Mouse (Mus musculus): ENCODE measurements at regions not wholly inside any gene's neighbourhood (a gene's known extent, or its start where the extent isn't known, plus 50 kb on each side); places are given as distances from the start of the nearest gene placed in this dataset.

DNA sequence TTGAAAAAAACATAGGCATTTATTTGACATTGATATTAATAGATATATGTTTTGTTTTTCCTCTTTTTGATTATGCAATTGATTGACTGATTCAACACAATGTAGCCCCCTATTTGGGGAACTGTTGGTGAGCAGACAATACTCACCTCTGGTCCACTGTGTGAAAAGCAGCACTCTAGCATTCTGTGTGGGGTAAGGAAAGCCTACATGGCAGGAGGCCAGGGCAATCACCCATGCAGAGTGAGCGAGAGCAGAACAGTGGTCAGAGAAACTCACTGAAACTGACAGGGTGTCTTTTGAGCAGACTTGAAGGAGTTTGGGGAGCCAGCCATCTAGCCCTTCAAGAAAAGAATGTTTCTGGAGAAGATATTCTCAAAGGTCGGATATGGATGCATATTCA lies 73.2 kb upstream of the Azi2 start:
- H3K36me3 ChIP-seq (ENCODE audit: control insufficient read depth, insufficient read depth) = no peaks in the 10 kb centered on the region
- no peak overlapping the region for H3ac ChIP-seq (ENCODE audit: control insufficient read depth, insufficient read length, low read depth)
- H3K79me3 ChIP-seq (ENCODE audit: low read depth) = no peaks in the 10 kb centered on the region
- TF ChIP-seq CTCF (IDR thresholded peaks at IDR 0.05; ENCODE audit: control insufficient read depth, insufficient read depth, insufficient read length) = no peak
- TF ChIP-seq MYOD1 (IDR thresholded peaks at IDR 0.05; ENCODE audit: control insufficient read depth, insufficient read length, low read depth) = no peak
- no peak for TF ChIP-seq MYOG (IDR thresholded peaks at IDR 0.05; ENCODE audit: control insufficient read depth, extremely low read depth, insufficient read length)
- TF ChIP-seq FOSL1 (IDR thresholded peaks at IDR 0.05; ENCODE audit: insufficient read depth, low read length, poor library complexity, severe bottlenecking) = no peak
- no peaks in the 10 kb centered on the region for H3K27me3 ChIP-seq (ENCODE audit: control insufficient read depth, insufficient read depth, insufficient read length)
- no peaks in the 10 kb centered on the region for H3K79me2 ChIP-seq (ENCODE audit: control insufficient read depth, insufficient read depth)
- no peak overlapping the region for H3K4me3 ChIP-seq (ENCODE audit: insufficient read depth, poor library complexity, severe bottlenecking)

DNA sequence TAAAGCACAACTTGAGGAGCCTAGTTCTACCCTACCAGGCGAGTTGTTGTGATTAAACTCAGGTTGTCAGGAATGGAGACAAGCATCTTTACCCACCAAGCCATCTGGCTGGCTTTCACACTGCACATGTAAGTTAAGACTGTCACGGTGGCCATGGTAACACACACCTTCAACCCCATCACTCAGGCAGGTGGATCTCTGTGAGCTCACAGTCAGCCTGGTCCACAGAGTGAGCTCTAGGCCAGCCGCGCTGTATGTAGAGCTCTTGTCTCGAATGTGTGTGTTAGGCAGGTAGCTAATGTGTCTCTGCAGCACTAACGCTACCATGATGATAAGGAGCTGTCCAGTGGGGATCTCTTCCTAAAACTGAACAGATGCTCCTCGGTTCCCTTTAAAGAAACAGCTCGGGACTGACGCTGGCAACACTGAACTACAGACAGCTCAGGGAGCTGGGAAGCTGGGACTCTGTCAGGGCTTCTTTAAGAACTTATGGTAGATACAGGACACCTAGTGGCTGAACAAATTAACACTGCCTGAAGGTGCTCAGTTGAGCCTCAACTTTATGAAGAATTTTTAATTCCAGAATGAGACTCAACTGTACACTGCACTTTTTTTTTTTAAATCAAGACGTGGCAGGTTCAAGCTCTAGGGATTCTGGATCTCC lies 73.8 kb upstream of the Azi2 start:
- no peaks in the 10 kb centered on the region for H3K79me2 ChIP-seq (ENCODE audit: control insufficient read depth, insufficient read depth)
- H3K4me3 ChIP-seq (ENCODE audit: insufficient read depth, poor library complexity, severe bottlenecking) = no peak overlapping the region
- TF ChIP-seq USF1 (IDR thresholded peaks at IDR 0.05; ENCODE audit: low read depth) = no peak
- no peak for TF ChIP-seq CTCF (IDR thresholded peaks at IDR 0.05; ENCODE audit: control insufficient read depth, insufficient read depth, insufficient read length)
- TF ChIP-seq CEBPB (IDR thresholded peaks at IDR 0.05; ENCODE audit: low read depth) = no peak
- no peak for TF ChIP-seq MYOD1 (IDR thresholded peaks at IDR 0.05; ENCODE audit: control insufficient read depth, insufficient read length, low read depth)
- H3ac ChIP-seq (ENCODE audit: control insufficient read depth, insufficient read length, low read depth) = no peak overlapping the region
- H3K79me3 ChIP-seq (ENCODE audit: low read depth) = no peaks in the 10 kb centered on the region
- no peaks in the 10 kb centered on the region for H3K36me3 ChIP-seq (ENCODE audit: control insufficient read depth, insufficient read depth)
- no peaks in the 10 kb centered on the region for H3K27me3 ChIP-seq (ENCODE audit: control insufficient read depth, insufficient read depth, insufficient read length)

DNA sequence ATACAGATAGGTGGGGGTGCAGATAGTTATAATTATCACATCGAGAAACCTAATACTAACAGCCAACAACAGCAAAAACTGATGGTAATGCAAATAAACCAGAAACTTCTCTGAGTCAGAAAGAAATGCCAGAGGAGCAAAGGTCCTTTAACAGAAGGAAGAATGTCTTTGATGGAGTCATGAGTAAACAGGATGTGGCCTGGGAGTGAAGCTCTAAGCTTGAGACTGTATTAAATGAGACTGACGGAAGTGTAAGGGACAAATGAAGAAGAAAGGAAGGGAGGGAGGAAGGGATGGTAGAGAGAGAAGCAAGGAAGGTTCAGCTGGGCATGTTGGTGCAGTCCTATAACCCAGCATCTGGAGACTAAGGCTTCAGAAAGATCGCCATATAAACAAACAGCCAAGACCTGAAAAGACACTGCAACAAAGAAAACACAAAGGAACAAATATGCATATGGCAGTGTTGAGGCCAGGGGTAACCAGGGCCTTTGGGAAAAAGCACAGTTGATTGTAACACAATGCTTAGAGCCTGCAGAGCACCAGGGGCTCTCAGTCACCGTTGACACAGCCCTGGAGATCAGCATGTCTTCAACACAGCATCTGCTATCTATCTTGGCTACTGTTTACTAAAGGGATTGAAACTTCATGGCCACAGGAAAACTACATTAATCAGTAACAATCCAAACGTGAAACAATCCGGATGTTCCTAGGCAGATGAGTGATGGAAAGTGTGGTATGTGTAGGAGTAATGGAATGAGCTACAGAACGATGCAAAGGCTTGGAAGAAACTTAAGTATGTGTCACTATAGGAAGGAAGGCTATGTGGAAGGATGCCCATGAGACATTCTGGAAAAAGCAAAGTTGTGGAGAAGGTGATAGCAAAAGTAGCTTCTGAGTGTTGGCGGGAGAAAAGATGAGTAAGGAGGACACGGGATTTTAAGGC lies 77.9 kb upstream of the Azi2 start:
- Histone ChIP-seq H3K79me2 (ENCODE audit: control insufficient read depth, insufficient read depth) (no peaks in the 10 kb centered on the region), H3K79me3 (ENCODE audit: low read depth) (no peaks in the 10 kb centered on the region), H3ac (ENCODE audit: control insufficient read depth, insufficient read length, low read depth) (no peak overlapping the region), H3K4me3 (ENCODE audit: insufficient read depth, poor library complexity, severe bottlenecking) (no peak overlapping the region), H3K36me3 (ENCODE audit: control insufficient read depth, insufficient read depth) (no peaks in the 10 kb centered on the region), H3K27me3 (ENCODE audit: control insufficient read depth, insufficient read depth, insufficient read length) (no peaks in the 10 kb centered on the region)
- TF ChIP-seq CEBPB (IDR thresholded peaks at IDR 0.05; ENCODE audit: low read depth) (no peak), FOSL1 (IDR thresholded peaks at IDR 0.05; ENCODE audit: insufficient read depth, low read length, poor library complexity, severe bottlenecking) (no peak)

DNA sequence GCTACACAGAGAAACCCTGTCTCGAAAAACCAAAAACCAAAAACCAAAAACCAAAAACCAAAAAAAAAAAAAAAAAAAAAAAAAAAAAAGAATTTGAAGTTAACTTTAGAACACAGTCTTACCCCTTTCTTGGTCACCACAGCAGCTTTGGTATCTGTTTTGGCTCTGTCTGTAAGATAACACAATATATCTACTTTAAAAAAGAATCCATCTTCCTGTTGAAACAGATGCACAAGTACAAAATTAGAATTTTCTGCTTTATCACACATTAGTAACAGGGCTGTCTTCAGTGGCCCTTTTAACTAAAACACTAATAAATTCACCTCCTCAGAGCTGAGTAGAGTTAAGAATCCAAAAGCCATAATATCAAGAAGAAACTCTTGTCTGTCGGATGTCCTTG lies 80.5 kb upstream of the Azi2 start:
- TF ChIP-seq MYOG (IDR thresholded peaks at IDR 0.05; ENCODE audit: control insufficient read depth, extremely low read depth, insufficient read length) (no peak), FOSL1 (IDR thresholded peaks at IDR 0.05; ENCODE audit: insufficient read depth, low read length, poor library complexity, severe bottlenecking) (no peak), MYOD1 (IDR thresholded peaks at IDR 0.05; ENCODE audit: control insufficient read depth, insufficient read length, low read depth) (no peak), CTCF (IDR thresholded peaks at IDR 0.05; ENCODE audit: control insufficient read depth, insufficient read depth, insufficient read length) (no peak), CEBPB (IDR thresholded peaks at IDR 0.05; ENCODE audit: low read depth) (no peak), USF1 (IDR thresholded peaks at IDR 0.05; ENCODE audit: low read depth) (no peak), MAX (IDR thresholded peaks at IDR 0.05) (no peak)
- Histone ChIP-seq H3K36me3 (ENCODE audit: control insufficient read depth, insufficient read depth) (no peaks in the 10 kb centered on the region), H3K4me3 (ENCODE audit: insufficient read depth, poor library complexity, severe bottlenecking) (no peak overlapping the region), H3K27me3 (ENCODE audit: control insufficient read depth, insufficient read depth, insufficient read length) (no peaks in the 10 kb centered on the region), H3K79me3 (ENCODE audit: low read depth) (no peaks in the 10 kb centered on the region), H3ac (ENCODE audit: control insufficient read depth, insufficient read length, low read depth) (no peak overlapping the region), H3K79me2 (ENCODE audit: control insufficient read depth, insufficient read depth) (no peaks in the 10 kb centered on the region)

DNA sequence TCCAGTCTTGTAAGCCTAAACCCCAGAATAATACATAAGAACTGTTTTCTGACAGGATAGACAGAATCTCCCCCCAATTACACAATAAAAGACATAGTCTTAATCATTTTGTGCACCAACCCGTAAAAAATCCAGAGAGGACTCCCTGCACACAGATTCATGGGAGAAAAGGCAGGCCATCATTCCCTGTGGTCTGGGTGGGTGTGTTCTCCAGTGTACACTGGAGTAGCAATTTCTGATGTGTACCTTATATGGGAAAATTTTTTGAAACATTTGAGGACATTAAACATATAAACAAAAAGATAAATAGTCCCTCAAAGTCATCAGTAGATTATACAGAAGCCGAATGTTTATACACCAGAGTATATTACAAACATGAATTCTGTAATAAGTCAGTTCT lies 83.1 kb upstream of the Azi2 start:
- H3K4me3 ChIP-seq (ENCODE audit: insufficient read depth, poor library complexity, severe bottlenecking) = no peak overlapping the region
- no peaks in the 10 kb centered on the region for H3K27me3 ChIP-seq (ENCODE audit: control insufficient read depth, insufficient read depth, insufficient read length)
- no peaks in the 10 kb centered on the region for H3K79me3 ChIP-seq (ENCODE audit: low read depth)
- no peaks in the 10 kb centered on the region for H3K36me3 ChIP-seq (ENCODE audit: control insufficient read depth, insufficient read depth)
- H3ac ChIP-seq (ENCODE audit: control insufficient read depth, insufficient read length, low read depth) = no peak overlapping the region
- no peaks in the 10 kb centered on the region for H3K79me2 ChIP-seq (ENCODE audit: control insufficient read depth, insufficient read depth)
- TF ChIP-seq FOSL1 (IDR thresholded peaks at IDR 0.05; ENCODE audit: insufficient read depth, low read length, poor library complexity, severe bottlenecking) (no peak), MYOG (IDR thresholded peaks at IDR 0.05; ENCODE audit: control insufficient read depth, extremely low read depth, insufficient read length) (no peak), CTCF (IDR thresholded peaks at IDR 0.05; ENCODE audit: control insufficient read depth, insufficient read depth, insufficient read length) (no peak), USF1 (IDR thresholded peaks at IDR 0.05; ENCODE audit: low read depth) (no peak), CEBPB (IDR thresholded peaks at IDR 0.05; ENCODE audit: low read depth) (no peak), MYOD1 (IDR thresholded peaks at IDR 0.05; ENCODE audit: control insufficient read depth, insufficient read length, low read depth) (no peak), MAX (IDR thresholded peaks at IDR 0.05) (no peak)

DNA sequence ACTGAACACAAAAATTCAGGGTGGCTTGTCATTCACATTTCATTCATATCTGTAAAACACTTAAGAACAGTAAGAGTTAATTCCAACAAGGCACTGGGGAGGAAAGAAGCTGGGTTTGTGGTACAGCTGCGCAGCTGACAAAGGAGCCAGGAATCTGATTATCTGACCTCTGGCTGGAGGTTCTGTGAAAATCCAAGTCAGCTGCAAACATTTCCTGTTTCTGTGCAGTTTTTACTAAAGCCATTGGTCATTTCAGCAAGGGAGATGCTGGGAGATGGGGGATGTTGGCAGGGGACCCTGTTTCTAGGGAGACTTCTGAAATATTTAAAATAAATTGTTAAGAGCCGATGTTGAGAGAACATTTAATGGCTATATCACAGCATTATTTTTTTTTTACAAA lies 83.6 kb upstream of the Azi2 start:
- no peak overlapping the region for H3K4me3 ChIP-seq (ENCODE audit: insufficient read depth, poor library complexity, severe bottlenecking)
- no peak for TF ChIP-seq FOSL1 (IDR thresholded peaks at IDR 0.05; ENCODE audit: insufficient read depth, low read length, poor library complexity, severe bottlenecking)
- TF ChIP-seq MYOD1 (IDR thresholded peaks at IDR 0.05; ENCODE audit: control insufficient read depth, insufficient read length, low read depth) = peak; percentile 43
- H3ac ChIP-seq (ENCODE audit: control insufficient read depth, insufficient read length, low read depth) = no peak overlapping the region
- no peaks in the 10 kb centered on the region for H3K79me3 ChIP-seq (ENCODE audit: low read depth)
- H3K79me2 ChIP-seq (ENCODE audit: control insufficient read depth, insufficient read depth) = no peaks in the 10 kb centered on the region
- no peaks in the 10 kb centered on the region for H3K36me3 ChIP-seq (ENCODE audit: control insufficient read depth, insufficient read depth)
- no peaks in the 10 kb centered on the region for H3K27me3 ChIP-seq (ENCODE audit: control insufficient read depth, insufficient read depth, insufficient read length)

All from C2C12 (cell line).